Mouse (Mus musculus) heart, embryonic 11.5 days (tissue): ENCODE results near the gene Rbpjl. TPM values are rescaled to one million over a fixed set of nuclear protein-coding genes. Genes with fewer than 3 reads are reported as not detected.

Source experiments
- ATAC-seq: fragments of 200-750 bp; cut with Nextera tagmentation; replicated peaks from 2 replicates; pipeline ENCODE4 v1.8.0; 2017; ENCODE audit warnings: moderate library complexity; ENCODE audit not compliant: insufficient number of reproducible peaks, low FRiP score, low TSS enrichment
- H3K27ac ChIP-seq: fragments of 300-500 bp; sonication (generic); 2 replicates; pipeline ENCODE4 v1.5.1; 2014; ENCODE audit warnings: mild to moderate bottlenecking, low read depth, low read length
- H3K27me3 ChIP-seq: fragments of 300-500 bp; sonication (generic); 2 replicates; pipeline ENCODE4 v1.6.1; 2014; ENCODE audit warnings: mild to moderate bottlenecking, low read length, mixed read lengths; ENCODE audit not compliant: control insufficient read depth, insufficient read depth
- H3K36me3 ChIP-seq: fragments of 300-500 bp; sonication (generic); 2 replicates; pipeline ENCODE4 v1.6.1; 2014; ENCODE audit warnings: mild to moderate bottlenecking, low read length, moderate library complexity, mixed read lengths; ENCODE audit not compliant: control insufficient read depth, insufficient read depth
- H3K4me1 ChIP-seq: fragments of 300-500 bp; sonication (generic); 2 replicates; pipeline ENCODE4 v1.6.1; 2014; ENCODE audit warnings: low read length; ENCODE audit not compliant: control insufficient read depth, insufficient read depth
- H3K4me2 ChIP-seq: fragments of 300-500 bp; sonication (generic); 2 replicates; pipeline ENCODE4 v1.6.1; 2014; ENCODE audit warnings: mild to moderate bottlenecking, moderate library complexity
- H3K4me3 ChIP-seq: fragments of 300-500 bp; sonication (generic); 2 replicates; pipeline ENCODE4 v1.5.1; 2014; ENCODE audit warnings: low read depth, low read length
- H3K9ac ChIP-seq: fragments of 300-500 bp; sonication (generic); 2 replicates; pipeline ENCODE4 v1.6.1; 2014; ENCODE audit warnings: mild to moderate bottlenecking, low read depth, low read length, moderate library complexity
- H3K9me3 ChIP-seq: fragments of 300-500 bp; sonication (generic); replicated peaks from 2 replicates; pipeline ENCODE4 v1.6.1; 2016; ENCODE audit warnings: low read length; ENCODE audit not compliant: control insufficient read depth
- WGBS: fragments of 180-500 bp; shearing (Covaris S2); extraction: QIAGEN DNeasy Blood & Tissue Kit; methylation state at CpG from one replicate; pipeline ENCODE4 v1.1.7; 2014; ENCODE audit not compliant: insufficient replicate concordance; 5-methylcytosine and 5-hydroxymethylcytosine counted together
- polyA plus RNA-seq: library from polyadenylated mRNA; unstranded; fragments of >200 nt; fragmentation: Nextera tagmentation; extraction: Ambion mirVana; gene quantifications from 2 replicates; pipeline ENCODE4 v1.2.1, GENCODE M21; 2014

The Rbpjl gene
- polyA plus RNA-seq, 1 experiment from 2014 or later = 0.19 TPM

- H3K4me2 ChIP-seq = no peak overlapping the region
- ATAC-seq = no peak
- H3K27ac ChIP-seq = no peak overlapping the region
- WGBS = 77% methylated on average over 6 of the region's 6 CpGs
- H3K4me3 ChIP-seq = no peak overlapping the region
- no peaks in the 10 kb centered on the region for H3K9me3 ChIP-seq
- H3K4me1 ChIP-seq = no peaks in the 10 kb centered on the region
- no peaks in the 10 kb centered on the region for H3K27me3 ChIP-seq
- H3K9ac ChIP-seq = no peak overlapping the region
- H3K36me3 ChIP-seq = no peaks in the 10 kb centered on the region
Measured at GRCm38 (mm10) chr2:164368620-164369105, 34.3 kb upstream of the Rbpjl start.

- no peaks in the 10 kb centered on the region for H3K36me3 ChIP-seq
- no peak overlapping the region for H3K9ac ChIP-seq
- H3K4me3 ChIP-seq = no peak overlapping the region
- no peak overlapping the region for H3K27ac ChIP-seq
- H3K9me3 ChIP-seq = no peaks in the 10 kb centered on the region
- ATAC-seq = no peak
- no peaks in the 10 kb centered on the region for H3K27me3 ChIP-seq
- WGBS = 66% methylated on average over 3 of the region's 3 CpGs
- no peaks in the 10 kb centered on the region for H3K4me1 ChIP-seq
- no peak overlapping the region for H3K4me2 ChIP-seq
Measured at GRCm38 (mm10) chr2:164371371-164371770, 31.6 kb upstream of the Rbpjl start.

- ATAC-seq = no peak
- Histone ChIP-seq H3K9ac (no peak overlapping the region), H3K4me1 (no peaks in the 10 kb centered on the region), H3K36me3 (no peaks in the 10 kb centered on the region), H3K4me2 (no peak overlapping the region), H3K27me3 (no peaks in the 10 kb centered on the region), H3K4me3 (no peak overlapping the region), H3K27ac (no peak overlapping the region), H3K9me3 (no peaks in the 10 kb centered on the region)
- WGBS = 18% methylated on average over 3 of the region's 3 CpGs
Measured at GRCm38 (mm10) chr2:164372408-164373053, 30.4 kb upstream of the Rbpjl start.

GRCm38 (mm10) chr2:164373187-164373586 is 29.8 kb upstream of the Rbpjl start:
- H3K4me2 ChIP-seq = no peak overlapping the region
- H3K9me3 ChIP-seq = no peaks in the 10 kb centered on the region
- no peak overlapping the region for H3K27ac ChIP-seq
- H3K36me3 ChIP-seq = no peaks in the 10 kb centered on the region
- H3K4me3 ChIP-seq = no peak overlapping the region
- WGBS = 46% methylated on average over 4 of the region's 4 CpGs
- no peak for ATAC-seq
- no peaks in the 10 kb centered on the region for H3K4me1 ChIP-seq
- H3K9ac ChIP-seq = no peak overlapping the region
- H3K27me3 ChIP-seq = no peaks in the 10 kb centered on the region

GRCm38 (mm10) chr2:164377478-164378426 is 25.2 kb upstream of the Rbpjl start:
- H3K4me2 ChIP-seq = no peak overlapping the region
- no peaks in the 10 kb centered on the region for H3K4me1 ChIP-seq
- 81% methylated on average over 15 of the region's 15 CpGs for WGBS
- ATAC-seq = no peak
- H3K4me3 ChIP-seq = no peak overlapping the region
- no peaks in the 10 kb centered on the region for H3K27me3 ChIP-seq
- no peak overlapping the region for H3K9ac ChIP-seq
- H3K27ac ChIP-seq = no peak overlapping the region
- no peaks in the 10 kb centered on the region for H3K9me3 ChIP-seq
- H3K36me3 ChIP-seq = no peaks in the 10 kb centered on the region

- Histone ChIP-seq H3K4me3 (no peak overlapping the region), H3K27me3 (no peaks in the 10 kb centered on the region; the same call in 1 of the 2 replicates), H3K4me2 (no peak overlapping the region), H3K36me3 (no peaks in the 10 kb centered on the region), H3K9ac (no peak overlapping the region), H3K27ac (no peak overlapping the region), H3K4me1 (no peaks in the 10 kb centered on the region), H3K9me3 (no peaks in the 10 kb centered on the region)
- 66% methylated on average over 8 of the region's 8 CpGs for WGBS
- ATAC-seq = no peak
Measured at GRCm38 (mm10) chr2:164381726-164382125, 21.2 kb upstream of the Rbpjl start.

- Histone ChIP-seq H3K36me3 (no peaks in the 10 kb centered on the region), H3K9ac (no peak overlapping the region), H3K27me3 (peaks cover 9% of the 10 kb centered on the region), H3K4me2 (no peak overlapping the region), H3K27ac (no peak overlapping the region), H3K4me1 (no peaks in the 10 kb centered on the region), H3K9me3 (no peaks in the 10 kb centered on the region), H3K4me3 (no peak overlapping the region)
- 61% methylated on average over 3 of the region's 3 CpGs for WGBS
- no peak for ATAC-seq
Measured at GRCm38 (mm10) chr2:164382971-164383370, 20.0 kb upstream of the Rbpjl start.

GRCm38 (mm10) chr2:164383656-164384399 is 19.1 kb upstream of the Rbpjl start:
- Histone ChIP-seq H3K36me3 (no peaks in the 10 kb centered on the region), H3K9ac (no peak overlapping the region), H3K9me3 (no peaks in the 10 kb centered on the region), H3K4me3 (no peak overlapping the region), H3K4me2 (no peak overlapping the region), H3K27ac (no peak overlapping the region), H3K4me1 (no peaks in the 10 kb centered on the region), H3K27me3 (peaks cover 16% of the 10 kb centered on the region)
- WGBS = 59% methylated on average over 11 of the region's 11 CpGs
- ATAC-seq = no peak
